Mouse (Mus musculus): ENCODE data around the gene Pank4.
A peak's percentile ranks its signal among the peaks of the same experiment; 100 is the strongest.

The Pank4 gene

DNA sequence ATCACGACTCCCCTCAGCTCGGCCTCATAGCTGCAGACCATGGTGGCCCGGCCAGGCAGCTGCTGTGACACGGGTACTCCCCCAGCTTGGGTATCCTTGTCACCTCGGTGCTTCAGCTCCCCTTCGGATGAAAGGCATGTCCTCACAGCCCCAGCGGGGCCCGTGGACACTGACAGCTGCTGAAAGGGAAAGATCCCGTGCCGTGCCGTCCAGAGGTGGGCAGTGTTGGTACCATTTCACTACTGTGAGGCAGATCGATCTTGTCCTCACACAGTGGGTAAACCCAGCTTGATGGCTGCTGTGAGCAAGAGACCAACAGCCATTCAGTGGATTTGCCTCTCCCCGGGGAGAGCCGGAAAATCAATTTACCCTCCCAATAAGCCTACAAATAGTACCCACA, 50.3 kb downstream of the Pank4 start:
- DNase-seq (ENCODE audit: low spot score) = no peak

DNA sequence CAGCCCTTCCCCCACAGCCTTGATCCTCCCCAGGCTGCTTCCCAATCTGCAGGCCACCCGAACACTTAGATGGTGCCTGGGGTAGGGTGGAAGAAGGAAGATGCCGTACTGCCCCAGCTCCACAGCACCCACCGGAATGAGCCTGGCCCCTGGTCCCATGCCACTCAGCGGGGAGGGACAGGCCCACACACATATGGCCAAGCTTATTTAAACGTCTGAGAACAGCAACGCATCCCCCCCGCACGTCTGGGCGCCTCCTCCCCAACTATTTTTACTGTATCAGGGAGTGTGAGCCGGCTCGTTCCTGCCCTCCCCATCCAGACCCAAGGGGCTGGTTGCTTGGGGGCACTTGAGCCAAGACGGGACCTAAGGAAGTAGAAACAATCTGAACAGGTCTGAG, 50.9 kb downstream of the Pank4 start:
- DNase-seq (ENCODE audit: low spot score) = no peak

DNA sequence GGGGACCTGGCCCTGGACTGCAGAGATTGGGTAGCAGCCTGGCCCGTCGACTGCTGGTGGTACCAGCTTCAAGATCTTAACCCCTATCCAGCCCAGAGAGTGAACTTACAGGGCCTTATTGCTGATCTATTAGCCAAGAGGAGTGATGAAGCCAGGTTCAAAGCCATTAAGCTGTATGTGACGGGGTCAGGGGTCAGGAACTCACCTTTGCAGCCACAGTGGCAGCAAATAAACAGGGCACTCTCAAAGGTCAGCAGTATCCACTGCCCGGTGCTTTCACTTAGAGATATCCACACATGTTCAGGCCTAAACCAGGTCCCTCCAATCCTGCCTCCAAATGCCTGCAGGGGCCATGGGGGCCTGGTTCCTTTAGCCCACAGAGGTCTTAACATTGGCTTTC, 51.6 kb downstream of the Pank4 start:
- DNase-seq (ENCODE audit: low spot score) = no peak

DNA sequence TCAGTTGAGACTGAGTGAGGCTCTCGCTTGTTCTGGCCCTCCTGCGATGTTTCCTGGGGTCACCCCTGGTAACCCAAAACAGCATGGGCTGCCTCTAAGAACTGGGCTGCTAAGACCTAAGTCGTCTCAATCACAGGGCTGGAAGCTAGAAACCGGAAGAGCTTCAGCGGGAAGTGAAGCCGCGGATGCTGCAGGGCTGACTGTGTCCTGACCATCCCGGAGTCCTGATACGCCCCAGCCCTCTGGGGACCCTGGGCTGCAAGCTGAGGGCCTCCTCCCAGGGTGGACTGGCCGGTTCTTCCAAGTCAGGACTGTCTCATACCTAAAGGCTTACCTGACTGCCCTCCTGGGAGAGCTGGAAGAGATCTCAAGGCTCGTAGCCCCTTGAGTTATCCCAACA, 52.9 kb downstream of the Pank4 start:
- DNase-seq (ENCODE audit: low spot score) = no peak

DNA sequence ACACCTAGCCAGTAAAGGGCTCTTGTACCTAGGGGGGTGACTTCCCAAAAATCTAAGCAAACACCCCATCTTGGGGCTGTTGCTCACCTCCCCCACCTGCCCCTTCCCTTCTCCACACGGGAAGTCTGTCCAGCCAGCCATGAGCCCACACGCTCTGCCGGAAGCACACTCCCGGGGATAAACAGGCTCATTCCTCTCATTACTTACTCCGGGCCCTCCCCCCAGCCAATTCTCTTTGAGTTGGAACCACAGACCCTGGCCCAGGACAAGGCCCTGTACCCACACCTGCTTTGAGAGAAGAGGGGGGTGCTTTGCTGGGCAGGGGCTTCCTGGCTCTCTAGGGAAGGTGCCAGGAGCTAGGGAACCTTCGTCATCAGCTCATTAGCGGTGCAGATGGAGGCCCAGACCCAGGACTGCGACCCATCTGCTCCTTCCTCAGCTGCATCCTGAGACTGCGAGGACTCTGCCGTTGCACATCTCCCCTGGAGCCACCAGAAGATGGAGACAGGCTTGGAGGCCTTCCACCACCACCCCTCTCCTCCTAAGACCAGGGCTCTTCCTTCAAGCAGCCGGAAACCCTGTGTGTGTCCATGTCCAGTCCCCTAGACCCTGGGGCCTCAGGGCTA, 53.4 kb downstream of the Pank4 start:
- DNase-seq (ENCODE audit: low spot score) = no peak

DNA sequence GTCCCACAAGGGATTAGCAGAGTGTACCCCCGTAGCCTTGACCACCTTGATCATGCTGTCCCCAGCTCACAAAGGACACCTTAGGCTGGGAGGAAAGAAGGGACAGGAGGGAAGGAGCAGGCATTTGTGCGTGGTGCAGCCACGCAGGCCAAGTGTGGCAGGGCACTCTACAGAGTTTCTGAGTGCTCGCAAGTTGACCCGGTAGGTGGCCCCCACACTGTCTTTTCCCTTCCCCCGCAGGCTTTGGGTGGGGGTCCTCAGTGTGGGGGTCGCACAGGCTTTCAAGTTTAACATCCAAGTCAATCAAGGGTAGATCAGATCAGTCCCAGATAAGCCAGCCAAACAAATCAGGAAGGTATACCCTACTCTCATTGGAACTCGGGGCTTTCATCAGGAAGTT, 54.1 kb downstream of the Pank4 start:
- DNase-seq (ENCODE audit: low spot score) = no peak

DNA sequence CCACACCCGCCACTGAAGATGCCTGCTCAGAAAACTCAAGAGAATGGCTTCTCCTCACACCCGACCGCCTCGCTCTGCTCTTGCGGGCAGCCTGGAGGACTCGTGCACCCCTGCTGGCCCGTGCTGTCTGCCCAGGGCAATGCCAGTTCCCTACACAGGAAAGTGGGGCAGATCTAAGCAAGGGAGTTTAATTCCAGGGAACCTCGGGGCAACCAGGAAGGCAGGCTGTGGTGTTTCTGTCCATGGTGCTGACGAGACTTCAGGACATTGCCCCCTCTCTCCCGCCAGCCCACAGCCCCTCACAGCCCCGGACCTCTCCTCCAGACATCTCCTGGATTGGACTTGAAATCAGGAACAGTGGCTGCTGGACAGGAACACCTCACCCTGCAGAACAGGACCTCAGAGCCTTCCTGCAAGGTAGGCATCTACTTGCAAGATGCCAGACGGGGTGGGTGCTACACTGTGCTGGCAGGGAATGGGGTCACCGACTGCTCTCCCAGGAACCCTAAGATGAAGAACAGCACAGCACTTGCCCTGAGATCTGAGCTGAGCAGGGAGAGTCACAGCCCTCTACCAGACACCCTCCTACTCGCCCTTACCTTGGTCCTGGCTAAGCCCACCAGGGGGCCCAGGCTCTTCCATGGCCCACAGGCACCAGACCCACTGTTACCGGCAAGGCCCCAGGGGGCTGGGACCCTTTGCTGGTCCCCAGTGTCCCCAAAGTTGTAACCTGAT, 54.8 kb downstream of the Pank4 start:
- peak; percentile 26 for DNase-seq (ENCODE audit: low spot score)

DNA sequence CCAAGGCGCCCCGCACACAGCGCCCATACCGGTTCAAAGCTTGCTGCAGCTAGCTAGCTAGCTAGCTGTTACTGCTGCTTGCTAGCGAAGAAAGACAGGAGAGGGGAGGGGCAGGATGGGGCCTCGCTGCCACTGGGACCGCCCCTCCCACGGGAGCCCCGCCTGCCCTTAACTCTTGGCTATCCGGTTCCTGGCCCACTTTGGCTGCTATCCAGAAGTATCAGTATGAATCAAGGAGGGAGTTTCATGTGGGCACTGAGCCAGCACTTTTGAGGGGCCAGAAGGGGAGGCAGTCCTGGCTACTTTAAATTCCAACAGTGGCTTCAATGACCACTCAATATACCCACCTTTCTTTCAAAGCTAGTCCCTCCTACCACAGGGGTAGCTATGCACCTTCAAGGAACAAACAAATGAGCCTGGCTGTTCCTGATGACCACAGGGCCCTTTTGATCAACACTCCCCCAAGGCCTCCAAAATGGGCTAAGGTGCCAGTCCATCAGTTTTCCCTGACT, 55.5 kb downstream of the Pank4 start:
- DNase-seq (ENCODE audit: low spot score) = no peak

DNA sequence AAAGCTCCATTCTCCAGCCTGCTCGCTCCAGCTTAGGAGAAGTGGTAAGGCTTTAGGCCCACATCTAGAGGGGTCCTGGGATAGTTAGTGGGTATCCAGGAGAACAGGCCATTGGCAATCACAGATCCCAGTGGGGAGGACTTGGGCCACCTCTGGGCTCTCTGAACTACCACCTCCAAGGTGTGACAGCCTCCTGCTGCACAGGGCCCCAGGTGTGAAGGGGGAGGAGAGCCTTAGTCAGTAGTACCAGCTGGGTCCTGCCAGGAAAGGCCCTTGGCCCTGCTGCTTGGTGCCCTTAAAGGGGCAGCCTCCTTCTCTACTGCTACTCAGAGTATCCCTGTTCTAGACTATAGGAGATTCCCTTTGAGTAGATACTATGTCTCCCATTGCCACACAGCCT, 56.2 kb downstream of the Pank4 start:
- DNase-seq (ENCODE audit: low spot score) = no peak

DNA sequence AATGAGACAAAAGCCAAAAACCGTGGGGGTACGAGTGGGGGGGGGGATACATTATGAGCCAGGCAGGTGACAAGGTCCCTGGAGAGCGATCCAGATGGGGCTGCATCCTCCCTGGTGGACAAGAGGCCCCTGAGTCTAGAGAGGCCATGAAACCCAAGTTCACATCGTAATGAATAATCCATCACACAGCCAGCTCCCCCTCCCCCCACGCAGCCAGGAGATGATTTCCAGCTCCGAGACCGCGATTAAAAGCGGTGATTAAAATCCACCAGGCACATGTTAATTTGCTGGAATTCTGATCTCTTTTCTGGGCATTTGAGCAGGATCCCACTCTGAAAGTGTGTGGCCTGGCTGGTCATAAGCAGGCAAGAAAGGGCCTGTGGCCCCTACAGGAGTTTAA, 56.9 kb downstream of the Pank4 start:
- DNase-seq (ENCODE audit: low spot score) = no peak

DNA sequence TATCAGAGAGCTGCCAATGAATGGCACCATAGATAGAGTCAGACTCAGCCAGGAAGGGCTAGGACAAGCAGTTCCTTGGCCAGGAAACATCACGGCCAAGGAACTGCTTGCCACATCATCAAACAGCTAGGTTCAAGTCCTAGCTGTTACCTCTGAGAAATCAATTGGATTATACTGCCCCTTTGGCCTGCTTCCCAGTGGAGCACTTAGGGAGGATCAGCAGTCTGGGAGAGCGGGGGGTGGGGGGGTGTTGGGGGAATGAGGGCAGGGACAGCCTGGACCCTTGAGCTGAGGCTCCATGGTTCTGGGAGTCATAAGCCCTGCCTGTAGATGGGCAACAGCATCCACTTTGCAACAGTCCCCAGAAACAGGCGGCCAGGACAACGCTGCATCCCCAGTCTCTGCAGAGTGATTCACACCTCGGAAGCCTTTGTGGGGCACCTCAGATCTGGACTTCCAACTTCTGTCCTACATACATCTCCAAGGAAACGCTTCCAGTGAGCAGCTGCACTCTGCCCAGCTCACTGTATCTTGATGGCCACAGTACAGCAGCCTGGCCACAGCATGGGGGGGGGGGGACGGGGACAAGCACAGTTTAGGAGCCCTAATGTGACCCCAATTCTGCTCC, 58.4 kb downstream of the Pank4 start:
- DNase-seq (ENCODE audit: low spot score) = no peak

DNA sequence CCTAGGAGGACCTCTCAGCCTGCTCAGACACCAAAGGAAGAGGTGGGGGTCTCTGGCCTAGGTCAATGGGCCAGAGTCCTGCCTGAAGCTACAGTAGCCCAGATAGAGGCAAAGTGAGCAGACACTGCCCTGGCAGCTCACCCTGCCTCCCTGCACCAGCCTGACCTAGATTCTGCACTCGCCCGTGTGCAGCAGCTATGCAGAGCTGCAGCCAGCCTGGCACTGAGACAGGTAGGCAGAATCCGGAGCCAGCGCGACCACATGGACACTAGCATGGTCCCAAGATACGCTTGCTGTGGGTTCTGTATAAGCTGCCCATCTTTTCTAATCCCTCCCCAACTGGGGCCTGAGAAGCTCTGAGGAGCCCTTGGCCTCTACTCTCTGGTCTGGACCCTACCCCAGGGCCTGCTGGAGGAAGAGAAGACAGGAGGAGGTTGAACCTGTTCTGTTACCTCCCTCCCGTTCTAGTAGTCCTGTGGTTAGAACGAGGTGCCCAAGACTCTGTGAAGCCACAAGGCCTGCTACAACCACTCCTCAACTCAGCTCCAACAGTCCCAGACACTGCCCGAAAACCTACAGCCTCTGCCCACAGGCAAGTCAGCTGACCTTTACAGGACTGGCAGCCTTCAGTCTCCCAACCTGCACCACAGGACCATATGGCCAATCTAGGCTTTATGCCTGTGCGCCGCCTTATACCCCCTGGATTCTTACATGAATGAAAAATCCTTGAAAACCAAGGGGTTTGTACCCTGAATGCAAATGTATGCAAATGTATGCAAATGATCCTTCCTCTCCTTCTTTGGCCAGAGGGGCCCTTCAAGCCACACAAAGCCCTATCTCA, 60.5 kb downstream of the Pank4 start:
- no peak for DNase-seq (ENCODE audit: low spot score)

Measured in ovary, postnatal 14 days (tissue).